Mouse (Mus musculus) neutrophil, adult 65 days (primary cell): ENCODE results near the gene Kdf1. TPM values are rescaled to one million over a fixed set of nuclear protein-coding genes. Genes with fewer than 3 reads are reported as not detected.

Source experiments
- total RNA-seq: library from RNA; stranded (reverse); gene quantifications from 2 replicates; pipeline ENCODE4 v1.2.4, GENCODE M21; 2023

Gene Kdf1
- total RNA-seq: not detected in 2 replicates

DNA sequence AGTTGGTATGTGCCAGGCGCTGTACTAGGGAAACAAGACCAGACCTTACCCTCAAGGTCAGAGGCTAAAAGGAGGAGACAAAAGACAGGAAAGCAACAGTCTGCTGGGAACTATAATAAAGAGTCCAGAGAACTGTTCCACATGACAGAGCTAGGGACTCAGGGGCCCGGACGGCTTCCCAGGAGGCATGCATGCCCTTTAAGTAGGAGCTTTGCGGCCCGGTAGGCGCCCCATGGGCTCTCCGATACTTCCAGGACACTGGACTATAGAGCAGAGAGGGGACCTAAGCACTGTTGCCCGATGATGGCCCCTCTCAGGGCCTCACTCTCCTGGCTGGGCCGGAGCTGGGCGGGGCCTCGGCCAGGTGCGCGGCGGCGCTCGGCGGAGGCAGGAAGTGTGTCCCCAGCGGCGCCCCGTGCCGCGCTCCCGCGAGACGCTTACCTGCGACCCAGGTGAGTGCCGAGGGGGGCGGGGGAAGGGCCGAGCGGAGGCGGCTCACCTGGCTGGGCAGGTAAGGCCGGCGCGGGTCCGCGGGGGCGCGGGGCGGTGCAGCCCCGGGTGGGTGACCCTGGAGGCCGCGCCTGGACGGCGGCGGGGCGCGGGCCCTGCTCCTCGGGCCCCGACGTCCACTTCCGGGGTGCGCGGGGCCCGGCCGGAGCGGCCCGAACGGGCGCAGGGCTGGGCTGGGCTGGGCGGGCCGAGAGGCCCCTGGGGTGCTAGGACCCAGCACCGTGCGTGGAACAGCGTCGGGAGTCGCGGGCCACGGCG, at the start of gene Kdf1:
Kdf1 (plus strand) TSS at position 363 of the 768 bp plus-strand sequence.

GRCm38 (mm10) chr4:133479458-133480184, 39.1 kb upstream of the Kdf1 start, which contains the start of gene Tent5b:
Gene Tent5b, plus strand, starts transcription at chr4:133480132.

DNA sequence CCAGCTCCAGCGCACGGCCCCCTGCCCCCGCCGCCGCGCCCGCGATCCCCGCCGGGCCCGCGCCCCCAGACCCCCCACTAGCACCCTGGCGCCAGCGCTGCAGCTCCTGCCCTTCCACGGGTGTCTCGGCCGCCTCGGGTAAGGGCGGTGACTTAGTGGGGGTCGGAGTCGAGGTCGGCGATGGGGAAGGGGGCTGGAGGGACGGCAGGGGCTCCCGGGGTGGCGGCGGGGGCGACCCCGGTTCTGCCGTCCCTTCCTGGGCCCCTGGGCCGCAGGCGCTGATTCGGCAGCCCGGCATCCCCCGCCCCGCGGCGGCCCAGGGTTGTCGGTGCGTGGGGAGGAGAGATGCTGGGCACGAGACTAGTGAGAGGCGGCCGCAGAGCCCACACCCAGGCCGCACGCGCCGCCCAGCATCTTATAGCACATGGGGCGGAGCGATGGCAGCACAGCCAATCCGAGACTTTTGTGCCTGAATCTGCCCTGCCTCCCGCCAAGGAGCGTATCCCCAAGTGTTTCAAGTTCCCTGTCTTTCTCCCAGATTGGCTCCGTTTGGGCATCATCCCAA, 20.5 kb upstream of the Kdf1 start, which contains the start of gene Trnp1:
Trnp1 (minus strand) TSS at position 391 of the 565 bp plus-strand sequence.

DNA sequence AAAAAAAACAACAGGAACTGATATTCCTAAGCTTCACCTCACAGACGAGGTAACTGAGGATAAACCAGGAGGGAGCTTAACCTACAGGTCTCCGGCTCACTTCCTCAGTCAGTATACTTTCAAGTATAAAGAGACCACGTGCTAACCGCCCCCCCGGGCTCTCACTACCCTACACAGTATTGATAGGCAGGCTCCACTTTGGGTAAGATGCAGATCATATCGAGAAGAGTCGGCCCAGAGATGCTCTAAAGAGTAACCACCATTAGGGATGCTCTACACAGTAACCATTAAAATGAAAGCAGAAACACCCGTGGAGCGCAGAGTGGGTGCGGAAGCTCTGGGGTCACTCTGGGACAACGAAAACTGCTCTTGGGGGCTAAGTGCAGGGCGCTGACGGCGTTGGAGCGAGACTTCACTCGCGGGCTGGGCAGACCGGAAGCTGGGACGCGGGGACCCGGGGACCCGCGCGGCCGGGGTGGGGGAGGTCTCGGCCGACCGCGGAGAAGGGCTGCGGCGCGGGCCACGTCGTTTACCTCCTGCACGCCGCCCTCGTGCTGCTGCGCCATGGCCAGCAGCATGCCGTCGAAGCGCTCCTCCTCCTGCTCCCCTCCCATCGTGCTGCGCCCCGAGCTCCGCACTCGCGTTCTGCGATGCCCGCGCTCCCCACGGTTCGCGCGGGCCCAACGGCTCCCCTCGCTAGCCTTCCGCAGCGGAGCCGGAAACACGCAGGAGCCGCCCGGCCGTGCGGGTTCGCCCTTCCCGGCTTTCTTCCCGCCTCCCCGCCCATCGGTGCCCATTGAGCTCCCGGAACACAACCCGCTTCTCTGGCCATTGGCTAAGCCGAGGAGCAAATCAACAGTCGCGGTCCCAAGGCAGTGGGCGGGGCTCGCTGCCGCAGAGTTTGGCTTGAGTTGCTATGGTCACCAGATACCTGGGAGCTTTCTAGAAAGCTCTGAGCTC, 26.8 kb downstream of the Kdf1 start, which contains the start of gene Nudc:
Nudc (minus strand) TSS at position 725 of the 960 bp plus-strand sequence.

DNA sequence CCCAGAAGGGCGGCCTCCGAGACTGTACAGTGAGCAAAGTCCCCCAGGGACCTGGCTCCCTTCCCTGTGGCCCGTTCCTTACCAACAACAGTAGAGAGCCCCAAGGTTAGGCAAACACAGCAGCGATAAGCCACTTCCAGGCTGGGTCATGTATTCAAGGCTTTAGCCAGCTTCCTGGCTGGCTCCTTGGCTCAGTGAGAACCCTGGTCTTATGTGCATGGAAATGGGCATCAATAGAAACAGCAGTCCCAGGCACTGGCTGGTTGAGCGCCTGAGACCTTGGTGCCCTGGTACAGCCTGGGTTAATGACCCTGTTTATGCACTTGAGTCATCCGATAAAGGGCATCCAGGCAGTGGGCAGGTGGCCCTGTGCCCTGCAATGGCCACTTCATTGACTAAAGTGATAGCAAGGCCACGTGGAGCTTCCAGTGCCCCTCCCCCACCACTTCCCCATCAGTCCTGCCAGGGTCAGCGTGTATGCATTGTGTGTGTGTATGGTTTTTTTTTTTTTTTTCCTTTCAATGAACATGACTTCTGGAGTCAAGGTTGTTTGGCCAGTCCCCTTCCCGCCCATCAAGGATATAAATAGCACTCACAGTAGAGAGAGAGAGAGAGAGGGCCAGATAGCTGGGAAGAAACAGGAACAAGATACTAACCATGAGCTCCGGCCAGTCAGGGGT, 34.1 kb downstream of the Kdf1 start, which contains the start of gene Nr0b2:
Nr0b2 (plus strand) TSS at position 609 of the 680 bp plus-strand sequence.

DNA sequence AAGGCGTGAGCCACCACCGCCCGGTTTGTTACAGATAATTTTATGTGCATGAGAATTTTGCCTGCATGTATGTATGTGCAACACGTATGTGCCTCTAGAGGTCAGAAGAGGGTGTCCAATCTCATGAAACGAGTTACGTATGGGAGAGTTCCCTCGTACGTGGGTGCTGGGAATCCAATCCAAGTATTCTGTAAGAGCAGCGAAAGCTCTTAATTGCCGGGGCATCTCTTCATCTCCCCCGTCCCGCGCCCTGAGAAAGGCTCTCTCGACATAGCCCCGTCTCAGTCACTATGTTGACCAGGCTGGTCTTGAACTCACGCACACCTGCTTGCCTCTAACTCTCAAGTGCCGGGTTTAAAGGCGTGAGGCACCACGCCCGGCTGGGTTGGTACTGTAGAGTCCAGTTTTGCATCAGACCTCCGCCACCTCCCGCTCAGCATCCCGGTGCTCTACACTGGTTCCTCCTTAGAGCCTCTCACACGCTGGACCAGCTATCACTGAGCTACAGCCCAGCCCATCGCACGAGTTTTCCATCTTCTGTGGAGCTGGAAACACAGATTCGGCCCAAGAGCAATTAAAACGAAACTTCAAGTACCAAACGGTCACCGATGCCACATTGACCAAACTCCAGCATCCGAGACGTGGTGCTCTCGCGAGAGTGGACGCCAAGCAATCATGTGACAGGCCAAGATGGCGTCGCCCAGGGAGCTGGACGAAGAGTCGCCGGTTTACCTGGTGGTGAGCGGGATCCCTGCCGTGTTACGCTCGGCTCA, 55.5 kb downstream of the Kdf1 start, which contains the start of gene Gpatch3:
Gpatch3 (plus strand) TSS at position 676 of the 773 bp plus-strand sequence.

Other genes with a start within 250 kb of the Kdf1 start
- 37.0 and 47.6 TPM in 2 replicates for gene Tmem222, start 241.2 kb upstream of the Kdf1 start, total RNA-seq
- 64.6 and 69.6 TPM in 2 replicates for gene Wdtc1, start 165.5 kb upstream of the Kdf1 start, total RNA-seq
- 56.1 and 67.3 TPM in 2 replicates for gene Slc9a1, start 149.3 kb upstream of the Kdf1 start, total RNA-seq
- not detected in 2 replicates for gene Tent5b, start 38.8 kb upstream of the Kdf1 start, total RNA-seq
- not detected in 2 replicates for gene Trnp1, start 20.4 kb upstream of the Kdf1 start, total RNA-seq
- 41.1 and 41.8 TPM in 2 replicates for gene Nudc, start 27.0 kb downstream of the Kdf1 start, total RNA-seq
- gene Nr0b2, start 34.4 kb downstream of the Kdf1 start, total RNA-seq: not detected in 2 replicates
- gene Gpatch3, start 55.8 kb downstream of the Kdf1 start, total RNA-seq: 20.6 and 25.8 TPM in 2 replicates
- gene Gpn2, start 65.4 kb downstream of the Kdf1 start, total RNA-seq: 17.6 and 23.4 TPM in 2 replicates
- gene Sfn, start 83.2 kb downstream of the Kdf1 start, total RNA-seq: 8.6 and 16.1 TPM in 2 replicates
- 99.9 and 129 TPM in 2 replicates for gene Zdhhc18, start 131.2 kb downstream of the Kdf1 start, total RNA-seq
- gene Pigv, start 153.7 kb downstream of the Kdf1 start, total RNA-seq: 18.2 and 25.4 TPM in 2 replicates
- 110 and 119 TPM in 2 replicates for gene Arid1a, start 237.8 kb downstream of the Kdf1 start, total RNA-seq